Mouse (Mus musculus) heart, embryonic 14.5 days (tissue): Measurements from ENCODE around the gene Slc16a12. TPM values are rescaled to one million over a fixed set of nuclear protein-coding genes. Genes with fewer than 3 reads are reported as not detected.

Experiments
- ATAC-seq: fragments of 200-750 bp; cut with Nextera tagmentation; 2 replicates; pipeline ENCODE4 v1.8.0; 2017; ENCODE audit warnings: low read depth, moderate TSS enrichment; ENCODE audit not compliant: insufficient number of reproducible peaks, insufficient read depth, low FRiP score
- H3K27ac ChIP-seq, 2 experiments: fragments of 200-500 bp in 1 of 2; fragments of 300-500 bp in 1 of 2; sonication (generic) in 1 of 2; replicated peaks in 1 of 2; 2 replicates each; pipeline ENCODE4 v1.5.1; 2012 to 2014; ENCODE audit warnings: low read depth in 2 of 2, low read length in 2 of 2, control low read depth in 1 of 2, mild to moderate bottlenecking in 1 of 2, mixed read lengths in 1 of 2; ENCODE audit not compliant: control insufficient read depth in 1 of 2, insufficient read depth in 1 of 2
- H3K27me3 ChIP-seq: fragments of 300-500 bp; sonication (generic); 2 replicates; pipeline ENCODE4 v1.6.1; 2014; ENCODE audit warnings: mild to moderate bottlenecking, low read length, control low read depth; ENCODE audit not compliant: control insufficient read depth, insufficient read depth
- H3K36me3 ChIP-seq: fragments of 300-500 bp; sonication (generic); 2 replicates; pipeline ENCODE4 v1.6.1; 2014; ENCODE audit warnings: mild to moderate bottlenecking, control low read depth, low read length, mixed read lengths; ENCODE audit not compliant: control insufficient read depth, insufficient read depth
- H3K4me1 ChIP-seq, 2 experiments: fragments of 200-500 bp in 1 of 2; fragments of 300-500 bp in 1 of 2; sonication (generic) in 1 of 2; 2 replicates each; pipeline ENCODE4 v1.6.1; 2012 to 2014; ENCODE audit warnings: low read length in 2 of 2, control low read depth in 1 of 2, mixed read lengths in 1 of 2; ENCODE audit not compliant: control insufficient read depth in 2 of 2, insufficient read depth in 2 of 2
- H3K4me2 ChIP-seq: fragments of 300-500 bp; sonication (generic); 2 replicates; pipeline ENCODE4 v1.6.1; 2014; ENCODE audit warnings: mild to moderate bottlenecking, low read length
- H3K4me3 ChIP-seq, 2 experiments: fragments of 200-500 bp in 1 of 2; fragments of 300-500 bp in 1 of 2; sonication (generic) in 1 of 2; 2 replicates each; pipeline ENCODE4 v1.5.1; 2012 to 2014; ENCODE audit warnings: low read length in 2 of 2, mild to moderate bottlenecking in 2 of 2, control low read depth in 1 of 2, low read depth in 1 of 2, moderate library complexity in 1 of 2; ENCODE audit not compliant: control insufficient read depth in 1 of 2, insufficient read depth in 1 of 2
- H3K9ac ChIP-seq: fragments of 300-500 bp; sonication (generic); 2 replicates; pipeline ENCODE4 v1.6.1; 2014; ENCODE audit warnings: mild to moderate bottlenecking, low read length
- H3K9me3 ChIP-seq: fragments of 300-500 bp; sonication (generic); 2 replicates; pipeline ENCODE4 v1.6.1; 2016; ENCODE audit warnings: low read length, control low read depth; ENCODE audit not compliant: control insufficient read depth
- WGBS: fragments of 180-500 bp; shearing (Covaris S2); extraction: QIAGEN DNeasy Blood & Tissue Kit; methylation state at CpG from one replicate; pipeline ENCODE4 v1.1.7; 2014; 5-methylcytosine and 5-hydroxymethylcytosine counted together
- polyA plus RNA-seq: library from polyadenylated mRNA; unstranded; fragments of >200 nt; fragmentation: Nextera tagmentation; extraction: Ambion mirVana; gene quantifications from 2 replicates; pipeline ENCODE4 v1.2.1, GENCODE M21; 2014

Slc16a12 gene
- polyA plus RNA-seq, 1 experiment from 2014 or later: 19.7 TPM

- WGBS: 78% methylated on average over 1 of the region's 1 CpGs
- H3K4me2 ChIP-seq: no peak overlapping the region
- no peaks in the 10 kb centered on the region for H3K9me3 ChIP-seq
- no peak overlapping the region for H3K9ac ChIP-seq
- H3K4me3 ChIP-seq: no peak overlapping the region
- no peaks in the 10 kb centered on the region for H3K27me3 ChIP-seq
- ATAC-seq: no peak
- peaks cover 3% of the 10 kb centered on the region in 2 experiments; a peak in 2 of 4 replicates for H3K4me1 ChIP-seq
- no peaks in the 10 kb centered on the region for H3K36me3 ChIP-seq
- H3K27ac ChIP-seq: no peak overlapping the region
These were observed 20.7 kb downstream of the Slc16a12 start for GRCm38 (mm10) chr19:34726254-34726962.

DNA sequence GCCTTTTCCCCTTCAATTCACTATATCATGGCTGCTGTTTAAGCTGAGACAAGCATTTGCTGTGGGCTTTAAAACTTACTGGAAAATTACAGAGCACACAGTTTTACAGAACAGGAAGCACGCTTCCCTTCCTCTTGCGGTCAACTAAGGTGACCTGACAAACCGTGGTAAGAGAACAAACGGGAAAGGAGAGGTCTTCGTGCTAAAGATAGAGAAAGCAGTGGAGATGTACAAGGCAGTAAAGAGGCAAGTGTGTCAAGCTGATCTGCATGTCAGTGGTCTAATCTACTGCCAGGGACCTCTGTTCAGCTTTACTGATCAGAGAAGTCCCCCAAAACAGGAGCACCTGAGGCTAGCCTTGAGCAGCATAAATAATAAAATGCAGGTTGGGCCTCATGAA is 21.7 kb downstream of the Slc16a12 start:
- 0 out of 4 replicates have a peak overlapping the region, but pooled peaks of 1 of the 2 experiments have one; percentile 19 for H3K27ac ChIP-seq
- no peaks in the 10 kb centered on the region for H3K36me3 ChIP-seq
- H3K9me3 ChIP-seq: no peaks in the 10 kb centered on the region
- H3K9ac ChIP-seq: no peak overlapping the region
- WGBS: 42% methylated on average over 5 of the region's 5 CpGs
- H3K4me2 ChIP-seq: no peak overlapping the region
- peaks cover 3% of the 10 kb centered on the region in 2 experiments; a peak in 2 of 4 replicates for H3K4me1 ChIP-seq
- ATAC-seq: no peak
- H3K4me3 ChIP-seq: no peak overlapping the region
- H3K27me3 ChIP-seq: no peaks in the 10 kb centered on the region

DNA sequence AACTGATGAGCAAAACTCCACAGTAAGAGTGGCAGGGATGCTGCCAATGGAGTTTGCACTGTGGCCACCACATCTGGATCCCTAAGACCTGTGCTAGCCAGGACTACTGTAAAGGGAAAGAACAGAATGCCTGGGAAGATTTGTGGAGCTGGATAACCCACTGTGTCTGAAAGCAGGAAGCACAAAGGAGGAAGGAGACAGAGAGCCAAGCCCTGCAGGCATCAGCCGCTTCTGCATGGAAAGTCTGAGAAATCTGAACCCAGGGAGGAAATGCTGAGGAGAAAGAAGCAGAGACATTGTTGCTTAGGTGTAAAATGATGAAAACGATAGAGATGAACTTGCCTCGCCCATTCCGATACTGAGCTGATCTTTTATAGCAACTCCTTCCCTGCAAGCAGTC is 22.5 kb downstream of the Slc16a12 start:
- H3K27me3 ChIP-seq: no peaks in the 10 kb centered on the region

GRCm38 (mm10) chr19:34722541-34722940 is 24.5 kb downstream of the Slc16a12 start:
- H3K9me3 ChIP-seq: no peaks in the 10 kb centered on the region
- no peak overlapping the region for H3K4me3 ChIP-seq
- no peaks in the 10 kb centered on the region for H3K36me3 ChIP-seq
- WGBS: 65% methylated on average over 3 of the region's 3 CpGs
- H3K4me2 ChIP-seq: no peak overlapping the region
- peaks cover 3% of the 10 kb centered on the region in 2 experiments; a peak in 2 of 4 replicates for H3K4me1 ChIP-seq
- no peak overlapping the region for H3K9ac ChIP-seq
- ATAC-seq: no peak
- no peaks in the 10 kb centered on the region for H3K27me3 ChIP-seq
- 0 out of 4 replicates have a peak overlapping the region, but pooled peaks of 1 of the 2 experiments have one; percentile 10 for H3K27ac ChIP-seq

More for the DNA sequence above, 22.5 kb downstream of the Slc16a12 start:
- no peak overlapping the region for H3K4me2 ChIP-seq
- no peak overlapping the region for H3K9ac ChIP-seq
- 64% methylated on average over 4 of the region's 4 CpGs for WGBS
- H3K4me1 ChIP-seq: peaks cover 3% of the 10 kb centered on the region in 2 experiments; a peak in 2 of 4 replicates
- ATAC-seq: no peak
- no peaks in the 10 kb centered on the region for H3K9me3 ChIP-seq
- no peaks in the 10 kb centered on the region for H3K36me3 ChIP-seq
- H3K27ac ChIP-seq: 0 out of 4 replicates have a peak overlapping the region, but pooled peaks of 1 of the 2 experiments have one; percentile 19
- no peak overlapping the region for H3K4me3 ChIP-seq

GRCm38 (mm10) chr19:34720130-34720529 is 27.0 kb downstream of the Slc16a12 start:
- H3K4me2 ChIP-seq: no peak overlapping the region

GRCm38 (mm10) chr19:34718963-34719362 is 28.1 kb downstream of the Slc16a12 start:
- no peak for ATAC-seq
- 77% methylated on average over 5 of the region's 5 CpGs for WGBS

More at GRCm38 (mm10) chr19:34720130-34720529, 27.0 kb downstream of the Slc16a12 start:
- Histone ChIP-seq H3K4me3 (no peak overlapping the region), H3K4me1 (0 out of 4 replicates have a peak, but pooled peaks cover 0 to 3% of the 10 kb centered on the region in 2 experiments), H3K9me3 (no peaks in the 10 kb centered on the region), H3K9ac (no peak overlapping the region), H3K36me3 (no peaks in the 10 kb centered on the region), H3K27ac (no peak overlapping the region), H3K27me3 (no peaks in the 10 kb centered on the region)
- no peak for ATAC-seq

GRCm38 (mm10) chr19:34718478-34718877 is 28.6 kb downstream of the Slc16a12 start:
- no peak overlapping the region for H3K27ac ChIP-seq
- no peaks in the 10 kb centered on the region for H3K9me3 ChIP-seq
- H3K4me2 ChIP-seq: no peak overlapping the region
- 53% methylated on average over 2 of the region's 2 CpGs for WGBS
- 0 out of 4 replicates have a peak, but pooled peaks cover 0 to 3% of the 10 kb centered on the region in 2 experiments for H3K4me1 ChIP-seq
- no peaks in the 10 kb centered on the region for H3K27me3 ChIP-seq
- no peak for ATAC-seq
- H3K9ac ChIP-seq: no peak overlapping the region
- H3K4me3 ChIP-seq: no peak overlapping the region
- no peaks in the 10 kb centered on the region for H3K36me3 ChIP-seq

More at GRCm38 (mm10) chr19:34718963-34719362, 28.1 kb downstream of the Slc16a12 start:
- Histone ChIP-seq H3K9ac (no peak overlapping the region), H3K36me3 (no peaks in the 10 kb centered on the region), H3K27me3 (no peaks in the 10 kb centered on the region), H3K4me3 (no peak overlapping the region), H3K9me3 (no peaks in the 10 kb centered on the region), H3K4me2 (no peak overlapping the region), H3K27ac (no peak overlapping the region), H3K4me1 (0 out of 4 replicates have a peak, but pooled peaks cover 0 to 3% of the 10 kb centered on the region in 2 experiments)
